Mouse (Mus musculus): ENCODE results near the gene Auts2. TPM values are rescaled to one million over a fixed set of nuclear protein-coding genes. Genes with fewer than 3 reads are reported as not detected.

Auts2 gene
- polyA plus RNA-seq, 1 experiment from 2014 or later, result 29.4 TPM

DNA sequence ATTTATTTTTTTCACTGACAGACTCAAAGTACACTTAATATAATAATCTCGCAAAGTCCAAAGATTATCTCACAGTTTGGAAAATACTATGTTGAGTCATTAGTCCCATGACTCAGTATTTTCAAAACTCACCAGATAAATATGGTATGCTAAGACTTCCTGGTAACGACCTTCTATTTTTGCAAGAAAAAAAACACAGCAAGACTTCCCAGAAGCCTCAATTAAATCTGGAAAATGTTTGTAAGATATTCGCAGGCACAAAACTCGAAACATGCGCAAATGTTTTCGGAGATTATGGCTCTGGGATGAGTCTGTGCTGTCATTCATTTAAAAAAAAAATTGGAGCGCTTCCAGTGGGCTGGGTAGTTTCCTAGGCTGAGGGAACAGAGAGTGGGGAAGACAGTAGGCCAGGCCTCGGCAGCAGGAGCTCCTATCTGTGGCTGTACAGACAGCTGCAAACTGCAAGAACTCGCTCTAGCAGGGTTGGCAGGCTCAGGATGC lies 728.6 kb downstream of the Auts2 start:
- Histone ChIP-seq H3K4me1 (ENCODE audit: control insufficient read depth, insufficient read depth, low read length) (peaks cover 31% of the 10 kb centered on the region), H3K36me3 (ENCODE audit: control insufficient read depth, insufficient read depth, low read length) (no peaks in the 10 kb centered on the region), H3K4me3 (ENCODE audit: low read depth, low read length) (no peak overlapping the region), H3K9ac (ENCODE audit: low read depth, low read length) (no peak overlapping the region), H3K4me2 (ENCODE audit: low read depth, low read length) (no peak overlapping the region; the same call in 1 of the 2 replicates), H3K27me3 (replicated peaks; ENCODE audit: control insufficient read depth, insufficient read depth, low read length) (no peaks in the 10 kb centered on the region), H3K27ac (replicated peaks; ENCODE audit: low read depth, low read length) (peak overlapping the region; percentile 34; the same call in 1 of the 2 replicates), H3K9me3 (ENCODE audit: control insufficient read depth, low read length) (no peaks in the 10 kb centered on the region)
- 39% methylated on average over 9 of the region's 9 CpGs for WGBS
- peak; percentile 89 for DNase-seq (ENCODE audit: low spot score)
- ATAC-seq (ENCODE audit: low read depth), result 0 out of 2 replicates have a peak, but pooled peaks have one; percentile 45

DNA sequence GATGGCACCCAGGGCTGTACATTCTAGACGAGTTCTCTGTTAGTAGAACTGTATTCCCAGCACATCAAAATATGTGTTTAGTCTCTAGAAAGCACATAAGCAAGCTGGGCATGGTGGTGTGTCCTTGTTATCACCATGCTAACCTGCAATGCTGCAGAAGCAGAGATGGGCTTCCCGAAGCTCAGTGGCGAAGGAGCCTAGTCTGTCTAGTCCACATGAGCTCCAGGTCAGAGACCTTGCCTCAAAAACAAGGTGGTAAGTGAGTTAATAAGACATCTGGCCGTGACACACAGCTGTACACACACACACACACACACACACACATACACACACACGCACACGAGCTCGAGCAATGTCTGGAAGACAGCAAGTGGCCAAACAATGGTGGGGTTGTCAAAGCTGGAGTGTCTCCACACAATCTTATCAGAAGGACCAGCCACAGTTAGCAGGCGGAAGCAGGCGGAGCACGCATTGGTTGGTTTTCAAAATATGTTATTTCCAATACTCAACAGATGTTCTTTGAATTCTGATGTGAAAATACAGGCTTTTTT lies 729.1 kb downstream of the Auts2 start:
- ATAC-seq (ENCODE audit: low read depth), result no peak
- DNase-seq (ENCODE audit: low spot score), result peak; percentile 41
- Histone ChIP-seq H3K4me3 (ENCODE audit: low read depth, low read length) (no peak overlapping the region), H3K9ac (ENCODE audit: low read depth, low read length) (no peak overlapping the region), H3K9me3 (ENCODE audit: control insufficient read depth, low read length) (no peaks in the 10 kb centered on the region), H3K36me3 (ENCODE audit: control insufficient read depth, insufficient read depth, low read length) (no peaks in the 10 kb centered on the region), H3K27me3 (replicated peaks; ENCODE audit: control insufficient read depth, insufficient read depth, low read length) (no peaks in the 10 kb centered on the region), H3K4me1 (ENCODE audit: control insufficient read depth, insufficient read depth, low read length) (peaks cover 31% of the 10 kb centered on the region), H3K27ac (replicated peaks; ENCODE audit: low read depth, low read length) (peak overlapping the region; percentile 34; the same call in 1 of the 2 replicates), H3K4me2 (ENCODE audit: low read depth, low read length) (no peak overlapping the region; the same call in 1 of the 2 replicates)
- 75% methylated on average over 10 of the region's 10 CpGs for WGBS

- ATAC-seq (ENCODE audit: low read depth), result no peak
- Histone ChIP-seq H3K27me3 (replicated peaks; ENCODE audit: control insufficient read depth, insufficient read depth, low read length) (no peaks in the 10 kb centered on the region), H3K36me3 (ENCODE audit: control insufficient read depth, insufficient read depth, low read length) (no peaks in the 10 kb centered on the region), H3K4me1 (ENCODE audit: control insufficient read depth, insufficient read depth, low read length) (peaks cover 31% of the 10 kb centered on the region), H3K27ac (replicated peaks; ENCODE audit: low read depth, low read length) (no peak overlapping the region; the same call in 1 of the 2 replicates), H3K9ac (ENCODE audit: low read depth, low read length) (no peak overlapping the region), H3K4me2 (ENCODE audit: low read depth, low read length) (no peak overlapping the region), H3K9me3 (ENCODE audit: control insufficient read depth, low read length) (no peaks in the 10 kb centered on the region), H3K4me3 (ENCODE audit: low read depth, low read length) (no peak overlapping the region)
- 62% methylated on average over 7 of the region's 7 CpGs for WGBS
- no peak for DNase-seq (ENCODE audit: low spot score)
Measured at GRCm38 (mm10) chr5:131813331-131813781, 729.8 kb downstream of the Auts2 start.

GRCm38 (mm10) chr5:131812483-131813063 lies 730.6 kb downstream of the Auts2 start:
- WGBS, result 42% methylated on average over 10 of the region's 10 CpGs

DNA sequence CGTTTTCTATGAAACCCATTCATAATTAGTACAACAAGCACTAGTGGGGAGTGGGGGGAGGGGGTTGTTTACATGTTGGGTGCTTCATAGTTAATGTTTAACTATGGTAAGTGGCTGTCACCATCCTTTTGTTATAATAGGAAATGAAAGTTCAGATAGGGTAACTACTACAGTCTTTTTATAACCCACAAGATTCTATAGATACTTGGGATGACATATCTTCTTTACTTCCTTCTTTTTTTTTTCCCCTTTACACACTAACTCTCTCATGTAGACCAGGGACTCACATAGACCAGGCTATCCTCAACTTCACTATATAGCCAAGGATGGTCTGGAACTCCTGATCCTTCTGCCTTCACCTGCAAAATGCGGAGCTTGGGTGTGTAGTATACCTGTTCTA lies 736.8 kb downstream of the Auts2 start:
- Histone ChIP-seq H3K4me2 (ENCODE audit: low read depth, low read length) (no peak overlapping the region), H3K4me1 (ENCODE audit: control insufficient read depth, insufficient read depth, low read length) (peaks cover 23% of the 10 kb centered on the region), H3K27me3 (replicated peaks; ENCODE audit: control insufficient read depth, insufficient read depth, low read length) (no peaks in the 10 kb centered on the region), H3K9ac (ENCODE audit: low read depth, low read length) (no peak overlapping the region), H3K27ac (replicated peaks; ENCODE audit: low read depth, low read length) (no peak overlapping the region), H3K4me3 (ENCODE audit: low read depth, low read length) (no peak overlapping the region), H3K36me3 (ENCODE audit: control insufficient read depth, insufficient read depth, low read length) (no peaks in the 10 kb centered on the region), H3K9me3 (ENCODE audit: control insufficient read depth, low read length) (no peaks in the 10 kb centered on the region)
- ATAC-seq (ENCODE audit: low read depth), result no peak
- DNase-seq (ENCODE audit: low spot score), result no peak
- WGBS, result 82% methylated on average over 2 of the region's 2 CpGs

More at GRCm38 (mm10) chr5:131812483-131813063, 730.6 kb downstream of the Auts2 start:
- Histone ChIP-seq H3K4me3 (ENCODE audit: low read depth, low read length) (no peak overlapping the region), H3K9me3 (ENCODE audit: control insufficient read depth, low read length) (no peaks in the 10 kb centered on the region), H3K9ac (ENCODE audit: low read depth, low read length) (no peak overlapping the region), H3K27me3 (replicated peaks; ENCODE audit: control insufficient read depth, insufficient read depth, low read length) (no peaks in the 10 kb centered on the region), H3K36me3 (ENCODE audit: control insufficient read depth, insufficient read depth, low read length) (no peaks in the 10 kb centered on the region), H3K27ac (replicated peaks; ENCODE audit: low read depth, low read length) (peak overlapping the region; percentile 44; the same call in 1 of the 2 replicates), H3K4me2 (ENCODE audit: low read depth, low read length) (no peak overlapping the region), H3K4me1 (ENCODE audit: control insufficient read depth, insufficient read depth, low read length) (peaks cover 31% of the 10 kb centered on the region)
- DNase-seq (ENCODE audit: low spot score), result peak; percentile 70
- ATAC-seq (ENCODE audit: low read depth), result no peak

- H3K27me3 ChIP-seq (replicated peaks; ENCODE audit: control insufficient read depth, insufficient read depth, low read length), result no peaks in the 10 kb centered on the region
- H3K4me3 ChIP-seq (ENCODE audit: low read depth, low read length), result no peak overlapping the region
- H3K4me1 ChIP-seq (ENCODE audit: control insufficient read depth, insufficient read depth, low read length), result peaks cover 25% of the 10 kb centered on the region
- H3K9me3 ChIP-seq (ENCODE audit: control insufficient read depth, low read length), result no peaks in the 10 kb centered on the region
- H3K36me3 ChIP-seq (ENCODE audit: control insufficient read depth, insufficient read depth, low read length), result no peaks in the 10 kb centered on the region
- ATAC-seq (ENCODE audit: low read depth) (no peak), DNase-seq (ENCODE audit: low spot score) (peak; percentile 46)
- H3K9ac ChIP-seq (ENCODE audit: low read depth, low read length), result no peak overlapping the region
- 60% methylated on average over 4 of the region's 4 CpGs for WGBS
- no peak overlapping the region for H3K4me2 ChIP-seq (ENCODE audit: low read depth, low read length)
- H3K27ac ChIP-seq (replicated peaks; ENCODE audit: low read depth, low read length), result no peak overlapping the region
Measured at GRCm38 (mm10) chr5:131805277-131805676, 737.9 kb downstream of the Auts2 start.

- 64% methylated on average over 10 of the region's 10 CpGs for WGBS
- no peak overlapping the region for H3K9ac ChIP-seq (ENCODE audit: low read depth, low read length)
- no peaks in the 10 kb centered on the region for H3K27me3 ChIP-seq (replicated peaks; ENCODE audit: control insufficient read depth, insufficient read depth, low read length)
- H3K9me3 ChIP-seq (ENCODE audit: control insufficient read depth, low read length), result no peaks in the 10 kb centered on the region
- no peaks in the 10 kb centered on the region for H3K36me3 ChIP-seq (ENCODE audit: control insufficient read depth, insufficient read depth, low read length)
- peak overlapping the region; percentile 31; the same call in 1 of the 2 replicates for H3K27ac ChIP-seq (replicated peaks; ENCODE audit: low read depth, low read length)
- H3K4me1 ChIP-seq (ENCODE audit: control insufficient read depth, insufficient read depth, low read length), result peaks cover 25% of the 10 kb centered on the region
- no peak for ATAC-seq (ENCODE audit: low read depth)
- no peak overlapping the region for H3K4me3 ChIP-seq (ENCODE audit: low read depth, low read length)
- no peak overlapping the region for H3K4me2 ChIP-seq (ENCODE audit: low read depth, low read length)
- no peak for DNase-seq (ENCODE audit: low spot score)
Measured at GRCm38 (mm10) chr5:131803609-131804008, 739.5 kb downstream of the Auts2 start.

GRCm38 (mm10) chr5:131802340-131803036 lies 740.7 kb downstream of the Auts2 start:
- H3K4me1 ChIP-seq (ENCODE audit: control insufficient read depth, insufficient read depth, low read length), result peaks cover 25% of the 10 kb centered on the region
- H3K4me2 ChIP-seq (ENCODE audit: low read depth, low read length), result no peak overlapping the region
- H3K4me3 ChIP-seq (ENCODE audit: low read depth, low read length), result no peak overlapping the region
- no peaks in the 10 kb centered on the region for H3K27me3 ChIP-seq (replicated peaks; ENCODE audit: control insufficient read depth, insufficient read depth, low read length)
- H3K9ac ChIP-seq (ENCODE audit: low read depth, low read length), result no peak overlapping the region
- peak; percentile 49 for DNase-seq (ENCODE audit: low spot score)
- 29% methylated on average over 6 of the region's 6 CpGs for WGBS
- ATAC-seq (ENCODE audit: low read depth), result peak; percentile 69
- no peaks in the 10 kb centered on the region for H3K9me3 ChIP-seq (ENCODE audit: control insufficient read depth, low read length)
- no peak overlapping the region for H3K27ac ChIP-seq (replicated peaks; ENCODE audit: low read depth, low read length)
- no peaks in the 10 kb centered on the region for H3K36me3 ChIP-seq (ENCODE audit: control insufficient read depth, insufficient read depth, low read length)
